14 mouse cellular contexts compared by ENCODE assay signal in the genomic region with DNA sequence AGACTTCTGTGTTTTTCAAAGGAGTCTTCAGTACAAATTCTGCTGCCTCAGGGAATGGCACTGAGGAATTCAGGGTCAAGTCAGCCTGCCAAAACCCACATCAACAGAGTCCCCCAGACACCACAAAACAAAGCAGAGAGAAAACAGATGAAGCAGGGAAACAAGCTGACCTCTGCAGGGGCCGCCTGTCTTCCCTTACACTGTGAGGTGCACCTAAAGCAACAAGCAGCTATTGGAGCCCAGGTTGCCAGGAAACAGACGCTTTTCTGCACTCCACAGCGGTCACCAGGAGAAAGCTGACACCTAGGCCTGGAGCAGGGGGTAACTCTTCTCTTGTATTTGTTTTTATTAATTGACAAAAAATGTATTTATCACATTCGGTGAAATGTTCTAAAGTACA. TPM values are rescaled to one million over a fixed set of nuclear protein-coding genes. Genes with fewer than 3 reads are reported as not detected.
A peak's percentile ranks its signal among the peaks of the same experiment; 100 is the strongest.
DNase-seq lines count a peak whose midpoint lies in the region; ATAC-seq and TF ChIP-seq lines count a peak whose summit lies in the region.
"Had no signal": no experiment of that assay in that cellular context is flagged by ENCODE, and none has a peak within 500 bp of the region (broad histone marks: within the 10 kb centered on the region; RNA-seq: fewer than 3 reads in every experiment).

No protein-coding gene starts in this region.

- WGBS in kidney, embryonic 14.5 days: 18% methylated on average over 4 of the region's 4 CpGs
- WGBS in hindbrain, postnatal 0 days: 25% methylated on average over 4 of the region's 4 CpGs
- 28% methylated on average over 4 of the region's 4 CpGs for WGBS in neural tube, embryonic 11.5 days

- no peak overlapping the region for H3K9ac ChIP-seq in kidney, embryonic 14.5 days (ENCODE audit: low read depth, low read length)
- no peak overlapping the region for H3K9ac ChIP-seq in hindbrain, postnatal 0 days (replicated peaks; ENCODE audit: low read length)
- no peak overlapping the region for H3K9ac ChIP-seq in neural tube, embryonic 11.5 days (ENCODE audit: low read length)
- H3K9ac ChIP-seq: forebrain, embryonic 12.5 days; liver, embryonic 13.5 days had no signal

- H3K4me2 ChIP-seq in kidney, embryonic 14.5 days (replicated peaks; ENCODE audit: low read depth, low read length): no peak overlapping the region
- no peak overlapping the region for H3K4me2 ChIP-seq in hindbrain, postnatal 0 days (ENCODE audit: low read depth, low read length)
- no peak overlapping the region for H3K4me2 ChIP-seq in neural tube, embryonic 11.5 days (ENCODE audit: low read depth)
- H3K4me2 ChIP-seq: forebrain, embryonic 12.5 days; liver, embryonic 13.5 days had no signal

- H3K4me3 ChIP-seq in kidney, embryonic 14.5 days (ENCODE audit: low read length): no peak overlapping the region
- no peak overlapping the region for H3K4me3 ChIP-seq in hindbrain, postnatal 0 days (ENCODE audit: low read length)
- H3K4me3 ChIP-seq in neural tube, embryonic 11.5 days (ENCODE audit: low read depth, low read length): no peak overlapping the region
- H3K4me3 ChIP-seq: forebrain, embryonic 12.5 days; liver, embryonic 13.5 days; megakaryocyte, embryonic 14.5 days had no signal

- no peak for DNase-seq in kidney, adult 11 months
- peak; percentile 70 for DNase-seq in embryo, embryonic 11 days
- peak; percentile 51 for DNase-seq in hindbrain, postnatal 0 days (ENCODE audit: low spot score)
- DNase-seq in neural tube, embryonic 11.5 days (ENCODE audit: low spot score): peak; percentile 30
- DNase-seq in frontal cortex, postnatal 10 days (ENCODE audit: low spot score in 2 of 2): no peak
- DNase-seq in left cerebral cortex, adult 11 months (ENCODE audit: low spot score): no peak
- DNase-seq: cerebellum, postnatal 10 days; heart, postnatal 4 days; liver, embryonic 13.5 days had no signal

- H3K27ac ChIP-seq in kidney, embryonic 14.5 days (ENCODE audit: low read depth, low read length): no peak overlapping the region
- no peak overlapping the region for H3K27ac ChIP-seq in hindbrain, postnatal 0 days
- H3K27ac ChIP-seq in neural tube, embryonic 11.5 days (ENCODE audit: low read depth, low read length): no peak overlapping the region
- H3K27ac ChIP-seq: forebrain, embryonic 12.5 days; liver, embryonic 13.5 days had no signal

- ATAC-seq in kidney, embryonic 14.5 days (ENCODE audit: low FRiP score, low TSS enrichment): peak; percentile 93
- ATAC-seq in hindbrain, postnatal 0 days: peak; percentile 15; the same call in 1 of the 2 replicates
- ATAC-seq in neural tube, embryonic 11.5 days (ENCODE audit: insufficient read depth, low FRiP score, low TSS enrichment): no peak

- no peaks in the 10 kb centered on the region for H3K36me3 ChIP-seq in kidney, embryonic 14.5 days (ENCODE audit: control insufficient read depth, insufficient read depth, low read length)
- H3K36me3 ChIP-seq in hindbrain, postnatal 0 days (ENCODE audit: insufficient read depth, low read length): no peaks in the 10 kb centered on the region
- no peaks in the 10 kb centered on the region for H3K36me3 ChIP-seq in neural tube, embryonic 11.5 days (ENCODE audit: control insufficient read depth, insufficient read depth, low read length)
- H3K36me3 ChIP-seq: forebrain, embryonic 12.5 days; liver, embryonic 13.5 days had no signal

- H3K27me3 ChIP-seq in kidney, embryonic 14.5 days (ENCODE audit: control insufficient read depth, insufficient read depth, low read length): no peaks in the 10 kb centered on the region
- no peaks in the 10 kb centered on the region for H3K27me3 ChIP-seq in hindbrain, postnatal 0 days (ENCODE audit: insufficient read depth, low read length)
- H3K27me3 ChIP-seq in neural tube, embryonic 11.5 days (ENCODE audit: control insufficient read depth, insufficient read depth, low read length): no peaks in the 10 kb centered on the region
- H3K27me3 ChIP-seq: CH12.LX; forebrain, embryonic 12.5 days; liver, embryonic 13.5 days; megakaryocyte, embryonic 14.5 days had no signal

- H3K4me1 ChIP-seq in kidney, embryonic 14.5 days (ENCODE audit: control insufficient read depth, insufficient read depth, low read length): 0 out of 2 replicates have a peak, but pooled peaks cover 3% of the 10 kb centered on the region
- peaks cover 9% of the 10 kb centered on the region; the same call in 1 of the 2 replicates for H3K4me1 ChIP-seq in hindbrain, postnatal 0 days (ENCODE audit: insufficient read depth, low read length)
- peaks cover 3% of the 10 kb centered on the region; the same call in 1 of the 2 replicates for H3K4me1 ChIP-seq in neural tube, embryonic 11.5 days (ENCODE audit: control insufficient read depth, insufficient read depth, low read length)
- H3K4me1 ChIP-seq: liver, embryonic 13.5 days; megakaryocyte, embryonic 14.5 days had no signal

- no peak for TF ChIP-seq CTCF in hindbrain, postnatal 0 days (IDR thresholded peaks at IDR 0.05; ENCODE audit: low read depth)

- H3K9me3 ChIP-seq in kidney, embryonic 14.5 days (ENCODE audit: control insufficient read depth, low read length): no peaks in the 10 kb centered on the region
- H3K9me3 ChIP-seq in hindbrain, postnatal 0 days (ENCODE audit: low read length): no peaks in the 10 kb centered on the region
- H3K9me3 ChIP-seq in neural tube, embryonic 11.5 days (ENCODE audit: control insufficient read depth, low read length): no peaks in the 10 kb centered on the region
- H3K9me3 ChIP-seq: forebrain, embryonic 12.5 days; liver, embryonic 13.5 days had no signal

RNA-seq across cellular contexts. Expression of a gene that starts 28.5 kb away (rescaled TPM):
- 1.1 and 2.2 TPM in 2 replicates for polyA plus RNA-seq in kidney, embryonic 14.5 days (2014; fragmentation: Nextera tagmentation; extraction: Ambion mirVana)
- total RNA-seq in hindbrain, postnatal 0 days (2014; rRNA removed): 16.2 and 17.1 TPM in 2 replicates
- polyA plus RNA-seq in hindbrain, postnatal 0 days (2015; fragmentation: Nextera tagmentation; extraction: Ambion mirVana): 13.2 and 13.5 TPM in 2 replicates
- 3.7 and 4.8 TPM in 2 replicates for polyA plus RNA-seq in neural tube, embryonic 11.5 days (2014; fragmentation: Nextera tagmentation; extraction: Ambion mirVana)
- total RNA-seq: CH12.LX; granulocyte monocyte progenitor cell, adult 5-6 weeks had no signal

Comparison
In these comparisons a context has a peak if more than half of its experiments do, and no peak if none do; other contexts are left out.
1. DNase-seq: peak in embryo, embryonic 11 days (single experiment), hindbrain, postnatal 0 days (single experiment) and neural tube, embryonic 11.5 days (single experiment); none in kidney, adult 11 months (single experiment), frontal cortex, postnatal 10 days (0 of 2) and left cerebral cortex, adult 11 months (single experiment).